Mouse (Mus musculus): ENCODE data around the gene Ascc1. TPM values are rescaled to one million over a fixed set of nuclear protein-coding genes. Genes with fewer than 3 reads are reported as not detected.
"Not testable (repeated sequence)": the region's sequence is repeated elsewhere in the genome, so short reads cannot be mapped to it uniquely, and the experiment has no call there.

Ascc1 gene
- polyA plus RNA-seq, 1 experiment from 2014 or later = 41.9 TPM

GRCm38 (mm10) chr10:59995889-59996288 lies 6.7 kb upstream of the Ascc1 start:
- Histone ChIP-seq H3K4me3 (no peak overlapping the region), H3K9ac (no peak overlapping the region), H3K27me3 (no peaks in the 10 kb centered on the region), H3K27ac (no peak overlapping the region), H3K4me2 (replicated peaks) (no peak overlapping the region), H3K4me1 (peaks cover under 1% of the 10 kb centered on the region; the same call in 1 of the 2 replicates), H3K36me3 (peaks cover 31% of the 10 kb centered on the region), H3K9me3 (no peaks in the 10 kb centered on the region)
- WGBS = 93% methylated on average over 6 of the region's 6 CpGs
- ATAC-seq (ENCODE audit: insufficient number of reproducible peaks, insufficient read depth, low FRiP score, low TSS enrichment) = no peak

- H3K9ac ChIP-seq = no peak overlapping the region
- H3K27ac ChIP-seq = no peak overlapping the region
- no peak for ATAC-seq (ENCODE audit: insufficient number of reproducible peaks, insufficient read depth, low FRiP score, low TSS enrichment)
- 17% methylated on average over 7 of the region's 7 CpGs for WGBS
- no peaks in the 10 kb centered on the region for H3K27me3 ChIP-seq
- H3K4me1 ChIP-seq = peaks cover 10% of the 10 kb centered on the region
- H3K36me3 ChIP-seq = peaks cover 24% of the 10 kb centered on the region
- no peak overlapping the region for H3K4me3 ChIP-seq
- H3K9me3 ChIP-seq = no peaks in the 10 kb centered on the region
- H3K4me2 ChIP-seq (replicated peaks) = no peak overlapping the region
Measured at GRCm38 (mm10) chr10:59997591-59997990, 5.0 kb upstream of the Ascc1 start.

GRCm38 (mm10) chr10:59999057-59999456 lies 3.5 kb upstream of the Ascc1 start:
- no peak overlapping the region for H3K27ac ChIP-seq
- peaks cover 21% of the 10 kb centered on the region for H3K36me3 ChIP-seq
- WGBS = 86% methylated on average over 3 of the region's 3 CpGs
- peaks cover 12% of the 10 kb centered on the region for H3K4me1 ChIP-seq
- H3K4me3 ChIP-seq = no peak overlapping the region
- H3K27me3 ChIP-seq = no peaks in the 10 kb centered on the region
- ATAC-seq (ENCODE audit: insufficient number of reproducible peaks, insufficient read depth, low FRiP score, low TSS enrichment) = no peak
- no peak overlapping the region for H3K4me2 ChIP-seq (replicated peaks)
- no peak overlapping the region for H3K9ac ChIP-seq
- H3K9me3 ChIP-seq = no peaks in the 10 kb centered on the region

- Histone ChIP-seq H3K9ac (0 out of 2 replicates have a peak overlapping the region, but pooled peaks have one; percentile 10), H3K4me3 (peak overlapping the region; percentile 13), H3K4me2 (replicated peaks) (peak overlapping the region; percentile 65), H3K4me1 (peaks cover 13% of the 10 kb centered on the region)
- ATAC-seq (ENCODE audit: insufficient number of reproducible peaks, insufficient read depth, low FRiP score, low TSS enrichment); H3K27me3 ChIP-seq; H3K36me3 ChIP-seq; H3K9me3 ChIP-seq; H3K27ac ChIP-seq: not testable (repeated sequence)
- WGBS = 81% methylated on average over 8 of the region's 8 CpGs
Measured at GRCm38 (mm10) chr10:60001663-60002062, 942 bp upstream of the Ascc1 start.

- ATAC-seq (ENCODE audit: insufficient number of reproducible peaks, insufficient read depth, low FRiP score, low TSS enrichment) = no peak
- Histone ChIP-seq H3K9me3 (no peaks in the 10 kb centered on the region), H3K9ac (peak overlapping the region; percentile 68), H3K27ac (peak overlapping the region; percentile 96), H3K36me3 (no peaks in the 10 kb centered on the region; the same call in 1 of the 2 replicates), H3K4me1 (peaks cover 13% of the 10 kb centered on the region), H3K4me2 (replicated peaks) (peak overlapping the region; percentile 65), H3K4me3 (peak overlapping the region; percentile 68), H3K27me3 (no peaks in the 10 kb centered on the region)
- WGBS = 5% methylated on average over 12 of the region's 12 CpGs
Measured at GRCm38 (mm10) chr10:60002203-60002602, 402 bp upstream of the Ascc1 start.

GRCm38 (mm10) chr10:60003213-60003752 lies 678 bp downstream of the Ascc1 start:
- Histone ChIP-seq H3K27ac (peak overlapping the region; percentile 96), H3K9ac (peak overlapping the region; percentile 68), H3K9me3 (no peaks in the 10 kb centered on the region), H3K4me2 (replicated peaks) (peak overlapping the region; percentile 65), H3K4me1 (peaks cover 13% of the 10 kb centered on the region), H3K4me3 (peak overlapping the region; percentile 68), H3K27me3 (no peaks in the 10 kb centered on the region), H3K36me3 (peaks cover 7% of the 10 kb centered on the region; the same call in 1 of the 2 replicates)
- 1% methylated on average over 21 of the region's 21 CpGs for WGBS
- no peak; the same call in 1 of the 2 replicates for ATAC-seq (ENCODE audit: insufficient number of reproducible peaks, insufficient read depth, low FRiP score, low TSS enrichment)

GRCm38 (mm10) chr10:60003847-60004246 lies 1.2 kb downstream of the Ascc1 start:
- 76% methylated on average over 9 of the region's 9 CpGs for WGBS
- peaks cover 9% of the 10 kb centered on the region; the same call in 1 of the 2 replicates for H3K36me3 ChIP-seq

GRCm38 (mm10) chr10:60005264-60005663 lies 2.7 kb downstream of the Ascc1 start:
- Histone ChIP-seq H3K27me3 (no peaks in the 10 kb centered on the region), H3K4me2 (replicated peaks) (no peak overlapping the region), H3K9ac (no peak overlapping the region), H3K4me1 (peaks cover 13% of the 10 kb centered on the region), H3K27ac (no peak overlapping the region), H3K4me3 (no peak overlapping the region), H3K36me3 (peaks cover 14% of the 10 kb centered on the region), H3K9me3 (no peaks in the 10 kb centered on the region)
- WGBS = 62% methylated on average over 2 of the region's 2 CpGs
- no peak for ATAC-seq (ENCODE audit: insufficient number of reproducible peaks, insufficient read depth, low FRiP score, low TSS enrichment)

More at GRCm38 (mm10) chr10:60003847-60004246, 1.2 kb downstream of the Ascc1 start:
- Histone ChIP-seq H3K27ac (peak overlapping the region; percentile 96), H3K4me1 (peaks cover 13% of the 10 kb centered on the region), H3K4me3 (peak overlapping the region; percentile 68), H3K9me3 (no peaks in the 10 kb centered on the region), H3K4me2 (replicated peaks) (peak overlapping the region; percentile 65), H3K9ac (peak overlapping the region; percentile 68; the same call in 1 of the 2 replicates), H3K27me3 (no peaks in the 10 kb centered on the region)
- no peak for ATAC-seq (ENCODE audit: insufficient number of reproducible peaks, insufficient read depth, low FRiP score, low TSS enrichment)

GRCm38 (mm10) chr10:60009115-60009514 lies 6.5 kb downstream of the Ascc1 start:
- no peak for ATAC-seq (ENCODE audit: insufficient number of reproducible peaks, insufficient read depth, low FRiP score, low TSS enrichment)
- 72% methylated on average over 3 of the region's 3 CpGs for WGBS
- Histone ChIP-seq H3K9me3 (no peaks in the 10 kb centered on the region), H3K4me3 (no peak overlapping the region), H3K36me3 (peaks cover 29% of the 10 kb centered on the region), H3K4me2 (replicated peaks) (no peak overlapping the region), H3K9ac (no peak overlapping the region), H3K27me3 (no peaks in the 10 kb centered on the region), H3K27ac (no peak overlapping the region), H3K4me1 (0 out of 2 replicates have a peak, but pooled peaks cover under 1% of the 10 kb centered on the region)

GRCm38 (mm10) chr10:60016223-60016622 lies 13.6 kb downstream of the Ascc1 start:
- Histone ChIP-seq H3K9ac (no peak overlapping the region), H3K27me3 (no peaks in the 10 kb centered on the region), H3K36me3 (peaks cover 50% of the 10 kb centered on the region), H3K9me3 (no peaks in the 10 kb centered on the region), H3K4me2 (replicated peaks) (no peak overlapping the region), H3K4me1 (no peaks in the 10 kb centered on the region), H3K27ac (no peak overlapping the region), H3K4me3 (no peak overlapping the region)
- WGBS = 91% methylated on average over 6 of the region's 6 CpGs
- ATAC-seq (ENCODE audit: insufficient number of reproducible peaks, insufficient read depth, low FRiP score, low TSS enrichment) = no peak

GRCm38 (mm10) chr10:60019299-60019698 lies 16.7 kb downstream of the Ascc1 start:
- H3K4me2 ChIP-seq (replicated peaks) = no peak overlapping the region
- ATAC-seq (ENCODE audit: insufficient number of reproducible peaks, insufficient read depth, low FRiP score, low TSS enrichment) = no peak
- no peak overlapping the region for H3K27ac ChIP-seq
- no peak overlapping the region for H3K9ac ChIP-seq
- no peak overlapping the region for H3K4me3 ChIP-seq
- H3K9me3 ChIP-seq = no peaks in the 10 kb centered on the region
- H3K27me3 ChIP-seq = no peaks in the 10 kb centered on the region
- no peaks in the 10 kb centered on the region for H3K4me1 ChIP-seq
- H3K36me3 ChIP-seq = peaks cover 49% of the 10 kb centered on the region
- 69% methylated on average over 2 of the region's 2 CpGs for WGBS

- ATAC-seq (ENCODE audit: insufficient number of reproducible peaks, insufficient read depth, low FRiP score, low TSS enrichment) = no peak
- peaks cover 13% of the 10 kb centered on the region; the same call in 1 of the 2 replicates for H3K4me1 ChIP-seq
- H3K4me2 ChIP-seq (replicated peaks) = no peak overlapping the region
Measured at GRCm38 (mm10) chr10:60023751-60024150, 21.1 kb downstream of the Ascc1 start.

More at GRCm38 (mm10) chr10:60023751-60024150, 21.1 kb downstream of the Ascc1 start:
- no peak overlapping the region for H3K9ac ChIP-seq
- H3K4me3 ChIP-seq = no peak overlapping the region
- peaks cover 24% of the 10 kb centered on the region for H3K36me3 ChIP-seq
- H3K27ac ChIP-seq = no peak overlapping the region
- WGBS = 90% methylated on average over 1 of the region's 1 CpGs
- no peaks in the 10 kb centered on the region for H3K9me3 ChIP-seq
- no peaks in the 10 kb centered on the region for H3K27me3 ChIP-seq

All from embryonic facial prominence, embryonic 12.5 days (tissue).